Mouse (Mus musculus) urinary bladder, postnatal 0 days (tissue): ENCODE results near the gene Abcc6. TPM values are rescaled to one million over a fixed set of nuclear protein-coding genes. Genes with fewer than 3 reads are reported as not detected.

Experiments
- polyA plus RNA-seq: library from polyadenylated mRNA; unstranded; fragments of >200 nt; fragmentation: Nextera tagmentation; extraction: Ambion mirVana; gene quantifications from 2 replicates; pipeline ENCODE4 v1.2.1, GENCODE M21; 2015

The Abcc6 gene
- polyA plus RNA-seq = not detected in 2 replicates

GRCm38 (mm10) chr7:46030145-46030488, at the start of gene Abcc6:
Abcc6 (minus strand) TSS chr7:46030302.

GRCm38 (mm10) chr7:46033109-46033869, 3.2 kb upstream of the Abcc6 start, which contains the start of gene Nomo1:
Nomo1 (plus strand) TSS chr7:46033698.

DNA sequence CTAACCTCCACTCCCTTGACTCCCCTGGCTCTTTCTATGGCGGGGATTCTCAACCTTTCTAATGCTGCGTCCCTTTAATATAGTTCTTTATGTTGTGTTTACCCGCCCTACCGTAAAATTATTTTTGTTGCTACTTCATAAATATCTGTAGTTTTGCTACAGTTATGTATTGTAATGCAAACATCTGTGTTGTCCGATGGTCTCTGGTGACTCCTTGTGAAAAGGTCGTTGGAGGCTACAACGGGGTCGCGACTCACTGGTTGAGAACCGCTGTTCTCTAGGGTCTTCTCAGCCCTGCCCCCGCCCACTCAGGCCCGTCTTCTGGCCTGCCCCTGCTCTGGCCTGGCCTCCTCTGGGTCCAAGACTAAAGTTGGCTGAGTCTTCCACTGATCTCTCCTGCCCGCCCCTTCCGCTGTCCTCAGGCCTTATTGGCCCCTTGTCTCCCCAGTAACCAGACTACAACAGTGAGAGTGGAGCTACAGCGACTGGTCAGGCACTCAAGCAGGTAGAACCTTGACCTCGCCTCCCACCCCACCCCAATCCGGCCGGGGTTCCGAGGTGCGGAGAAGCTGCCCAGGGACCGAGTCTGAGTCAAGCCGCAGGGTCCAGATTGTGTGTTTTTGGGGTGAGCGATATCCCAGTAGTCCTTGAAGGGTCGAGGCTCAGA, 106.2 kb downstream of the Abcc6 start, which contains the start of gene Ccdc114:
Ccdc114 (plus strand) TSS at position 311 of the 667 bp plus-strand sequence.

DNA sequence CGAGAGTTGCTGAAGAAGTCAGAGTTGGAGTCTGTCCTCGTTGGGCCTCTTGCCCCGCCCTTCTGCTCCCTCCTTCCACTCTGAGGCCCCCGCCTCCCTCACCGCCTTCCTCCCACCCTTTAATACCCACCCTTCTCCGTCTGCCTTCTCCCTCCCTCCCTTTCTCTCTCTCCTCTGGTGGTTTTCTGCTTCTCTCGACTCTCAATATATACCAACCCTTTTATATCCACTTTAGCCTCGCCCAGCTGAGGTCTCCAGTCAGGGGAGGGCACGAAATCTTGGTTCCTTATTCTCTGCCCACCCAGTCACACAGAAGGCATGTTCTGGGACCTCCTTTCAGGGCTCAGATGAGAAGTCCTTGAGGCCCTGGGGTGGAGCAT, 108.9 kb downstream of the Abcc6 start, which contains the start of gene Emp3:
Emp3 (minus strand) TSS at position 163 of the 380 bp plus-strand sequence.

Other genes with a start within 250 kb of the Abcc6 start
- gene Lmtk3, start 246.6 kb downstream of the Abcc6 start, polyA plus RNA-seq = 0.10 and 0.21 TPM in 2 replicates
- gene Sult2b1, start 245.6 kb downstream of the Abcc6 start, polyA plus RNA-seq = 0.40 and 0.69 TPM in 2 replicates
- 49.2 and 49.5 TPM in 2 replicates for gene Cyth2, start 215.7 kb downstream of the Abcc6 start, polyA plus RNA-seq
- gene Kcnj14, start 205.5 kb downstream of the Abcc6 start, polyA plus RNA-seq = 0.16 and 0.28 TPM in 2 replicates
- gene Grwd1, start 199.4 kb downstream of the Abcc6 start, polyA plus RNA-seq = 27.8 and 30.1 TPM in 2 replicates
- gene Kdelr1, start 157.5 kb downstream of the Abcc6 start, polyA plus RNA-seq = 59.9 and 61.7 TPM in 2 replicates
- gene Grin2d, start 151.9 kb downstream of the Abcc6 start, polyA plus RNA-seq = 0.65 and 0.74 TPM in 2 replicates
- 0.39 and 0.41 TPM in 2 replicates for gene Syngr4, start 133.6 kb downstream of the Abcc6 start, polyA plus RNA-seq
- gene Tmem143, start 133.4 kb downstream of the Abcc6 start, polyA plus RNA-seq = 3.6 and 4.0 TPM in 2 replicates
- 311 and 437 TPM in 2 replicates for gene Emp3, start 108.9 kb downstream of the Abcc6 start, polyA plus RNA-seq
- gene Ccdc114, start 106.2 kb downstream of the Abcc6 start, polyA plus RNA-seq = 1.4 and 1.5 TPM in 2 replicates
- gene Nomo1, start 3.4 kb upstream of the Abcc6 start, polyA plus RNA-seq = 20.3 and 20.5 TPM in 2 replicates
- not detected in 2 replicates for gene Kcnj11, start 70.5 kb upstream of the Abcc6 start, polyA plus RNA-seq
- 0.12 and 0.24 TPM in 2 replicates for gene Abcc8, start 149.7 kb upstream of the Abcc6 start, polyA plus RNA-seq
- 0.07 TPM in 1 of 2 replicates, not detected in the other for gene Ush1c, start 208.2 kb upstream of the Abcc6 start, polyA plus RNA-seq
- gene Otog, start 210.7 kb upstream of the Abcc6 start, polyA plus RNA-seq = not detected in 2 replicates